Mouse (Mus musculus) adrenal gland, adult 8-10 months (tissue): ENCODE measurements around the gene Stxbp4. TPM values are rescaled to one million over a fixed set of nuclear protein-coding genes. Genes with fewer than 3 reads are reported as not detected.

Source experiments
- DNase-seq: peaks from one replicate; pipeline ENCODE4 v3.0.0; 2022
- total RNA-seq, 4 experiments: library from RNA; stranded (reverse); gene quantifications; 2 replicates each; pipeline ENCODE4 v1.2.4; 2022

Gene Stxbp4
- 10 to 100 TPM; 12.1 to 20.6 (median 16.2) TPM for total RNA-seq

- peak; percentile 90 for DNase-seq
Measured at GRCm38 (mm10) chr11:90637440-90638311, at the start of gene Stxbp4, which contains the start of gene Cox11. Gene Stxbp4, minus strand, starts transcription at chr11:90638084. Gene Cox11, plus strand, starts transcription at chr11:90638173.

GRCm38 (mm10) chr11:90687040-90687439 lies 49.2 kb upstream of the Stxbp4 start:
- peak; percentile 14 for DNase-seq

GRCm38 (mm10) chr11:90686287-90687025 lies 48.6 kb upstream of the Stxbp4 start:
- no peak for DNase-seq

- DNase-seq, result peak; percentile 25
Measured at GRCm38 (mm10) chr11:90685196-90685595, 47.3 kb upstream of the Stxbp4 start.

- DNase-seq, result no peak
Measured at GRCm38 (mm10) chr11:90684765-90685164, 46.9 kb upstream of the Stxbp4 start.

GRCm38 (mm10) chr11:90681171-90681570 lies 43.3 kb upstream of the Stxbp4 start:
- no peak for DNase-seq

GRCm38 (mm10) chr11:90678582-90678981 lies 40.7 kb upstream of the Stxbp4 start:
- DNase-seq, result no peak

GRCm38 (mm10) chr11:90677771-90678288 lies 39.9 kb upstream of the Stxbp4 start:
- no peak for DNase-seq

- no peak for DNase-seq
Measured at GRCm38 (mm10) chr11:90677027-90677426, 39.1 kb upstream of the Stxbp4 start.

- DNase-seq, result no peak
Measured at GRCm38 (mm10) chr11:90675479-90676110, 37.7 kb upstream of the Stxbp4 start.

- no peak for DNase-seq
Measured at GRCm38 (mm10) chr11:90667325-90667724, 29.4 kb upstream of the Stxbp4 start.

- no peak for DNase-seq
Measured at GRCm38 (mm10) chr11:90666916-90667315, 29.0 kb upstream of the Stxbp4 start.

GRCm38 (mm10) chr11:90666144-90666757 lies 28.4 kb upstream of the Stxbp4 start:
- DNase-seq, result no peak

- DNase-seq, result no peak
Measured at GRCm38 (mm10) chr11:90665161-90665560, 27.3 kb upstream of the Stxbp4 start.

- no peak for DNase-seq
Measured at GRCm38 (mm10) chr11:90664345-90664986, 26.6 kb upstream of the Stxbp4 start.

GRCm38 (mm10) chr11:90663618-90664297 lies 25.9 kb upstream of the Stxbp4 start:
- DNase-seq, result no peak

GRCm38 (mm10) chr11:90663052-90663451 lies 25.2 kb upstream of the Stxbp4 start:
- no peak for DNase-seq

- peak; percentile 31 for DNase-seq
Measured at GRCm38 (mm10) chr11:90660662-90661061, 22.8 kb upstream of the Stxbp4 start.

- DNase-seq, result no peak
Measured at GRCm38 (mm10) chr11:90657527-90657926, 19.6 kb upstream of the Stxbp4 start.

- DNase-seq, result no peak
Measured at GRCm38 (mm10) chr11:90652603-90653002, 14.7 kb upstream of the Stxbp4 start.

GRCm38 (mm10) chr11:90650231-90650885 lies 12.5 kb upstream of the Stxbp4 start:
- no peak for DNase-seq
